13 mouse cellular contexts compared by ENCODE assay signal in the genomic region with DNA sequence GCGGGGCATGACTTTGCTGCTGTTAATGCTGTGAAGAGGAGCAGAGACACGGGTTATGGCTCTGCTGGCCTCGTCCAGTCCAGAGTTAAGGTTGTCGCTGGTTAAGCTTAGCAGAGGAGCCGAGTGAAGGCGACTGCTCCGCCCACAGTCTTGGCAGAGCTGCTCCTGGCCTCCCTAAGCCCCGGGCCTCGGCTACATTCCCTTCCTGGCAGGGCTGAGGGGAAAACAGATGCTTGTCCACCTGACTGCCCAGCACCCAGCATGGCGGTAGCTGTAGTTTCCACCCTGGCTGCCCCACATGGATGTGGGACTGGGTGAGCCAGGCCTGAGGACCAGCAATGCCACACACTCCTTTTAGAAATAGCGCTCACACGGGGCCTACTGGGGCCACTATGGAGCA. TPM values are rescaled to one million over a fixed set of nuclear protein-coding genes. Genes with fewer than 3 reads are reported as not detected.
DNase-seq lines count a peak whose midpoint lies in the region; ATAC-seq and TF ChIP-seq lines count a peak whose summit lies in the region.
"Had no signal": no experiment of that assay in that cellular context is flagged by ENCODE, and none has a peak within 500 bp of the region (broad histone marks: within the 10 kb centered on the region; RNA-seq: fewer than 3 reads in every experiment).

No protein-coding gene starts in this region.

- no peak overlapping the region for H3K4me2 ChIP-seq in kidney, postnatal 0 days (ENCODE audit: low read length)
- no peak overlapping the region for H3K4me2 ChIP-seq in kidney, embryonic 16.5 days (replicated peaks; ENCODE audit: low read depth, low read length)
- H3K4me2 ChIP-seq: heart, embryonic 11.5 days had no signal

- H3K27ac ChIP-seq in kidney, postnatal 0 days, result no peak overlapping the region
- H3K27ac ChIP-seq in kidney, embryonic 16.5 days (ENCODE audit: low read length), result no peak overlapping the region
- H3K27ac ChIP-seq: left cerebral cortex, adult 2 months had no signal

- no peaks in the 10 kb centered on the region for H3K9me3 ChIP-seq in kidney, postnatal 0 days (replicated peaks; ENCODE audit: low read length)
- H3K9me3 ChIP-seq in kidney, embryonic 16.5 days (ENCODE audit: low read length), result no peaks in the 10 kb centered on the region

- 47% methylated on average over 12 of the region's 12 CpGs for WGBS in kidney, postnatal 0 days
- 46% methylated on average over 12 of the region's 12 CpGs for WGBS in kidney, embryonic 16.5 days

- no peaks in the 10 kb centered on the region for H3K27me3 ChIP-seq in kidney, postnatal 0 days (ENCODE audit: insufficient read depth, low read length)
- no peaks in the 10 kb centered on the region for H3K27me3 ChIP-seq in kidney, embryonic 16.5 days (ENCODE audit: insufficient read depth, low read length)

- ATAC-seq in kidney, postnatal 0 days (replicated peaks; ENCODE audit: low FRiP score, low read depth), result no peak
- ATAC-seq in kidney, embryonic 16.5 days (ENCODE audit: low FRiP score, low TSS enrichment), result no peak
- ATAC-seq: liver, postnatal 0 days had no signal

- 0 out of 2 replicates have a peak overlapping the region, but pooled peaks have one; percentile 2 for H3K9ac ChIP-seq in kidney, postnatal 0 days (ENCODE audit: low read depth, low read length)
- no peak overlapping the region for H3K9ac ChIP-seq in kidney, embryonic 16.5 days (replicated peaks; ENCODE audit: low read length)
- H3K9ac ChIP-seq: liver, postnatal 0 days had no signal

- H3K4me1 ChIP-seq in kidney, postnatal 0 days (replicated peaks; ENCODE audit: insufficient read depth, low read length), result no peaks in the 10 kb centered on the region
- peaks cover 9% of the 10 kb centered on the region; the same call in 1 of the 2 replicates for H3K4me1 ChIP-seq in kidney, embryonic 16.5 days (ENCODE audit: insufficient read depth, low read length)

- 0 out of 2 replicates have a peak, but pooled peaks cover 12% of the 10 kb centered on the region for H3K36me3 ChIP-seq in kidney, postnatal 0 days (ENCODE audit: insufficient read depth, low read length)
- H3K36me3 ChIP-seq in kidney, embryonic 16.5 days (ENCODE audit: insufficient read depth, low read length), result peaks cover 12% of the 10 kb centered on the region; the same call in 1 of the 2 replicates

- TF ChIP-seq CTCF in kidney, postnatal 0 days (IDR thresholded peaks at IDR 0.05; ENCODE audit: low read depth), result no peak

- DNase-seq in cerebellum, postnatal 25 days, result peak; percentile 20 to 37
- DNase-seq in cerebellum, adult 18-20 months, result no peak
- DNase-seq in kidney, postnatal 0 days (ENCODE audit: low spot score), result no peak
- peak; percentile 16 for DNase-seq in urinary bladder, adult 2 months (ENCODE audit: low spot score)
- DNase-seq in urinary bladder, adult 18-20 months (ENCODE audit: low spot score in 2 of 2), result no peak
- DNase-seq in right cerebral cortex, adult 2 months (ENCODE audit: low spot score in 2 of 2), result no peak
- DNase-seq in adrenal gland, postnatal 10 days, result no peak
- DNase-seq: kidney, adult 11 months; retina, postnatal 1 day had no signal

- H3K4me3 ChIP-seq in kidney, postnatal 0 days (replicated peaks; ENCODE audit: low read depth, low read length), result no peak overlapping the region
- no peak overlapping the region for H3K4me3 ChIP-seq in kidney, embryonic 16.5 days (ENCODE audit: low read length)
- H3K4me3 ChIP-seq: left cerebral cortex, adult 2 months had no signal

RNA-seq across cellular contexts. Expression of a gene that starts 31.5 kb away (rescaled TPM):
- 87.9 and 94.0 TPM in 2 replicates for polyA plus RNA-seq in kidney, postnatal 0 days (2015; fragmentation: Nextera tagmentation; extraction: Ambion mirVana)
- polyA plus RNA-seq in kidney, embryonic 16.5 days (2015; fragmentation: Nextera tagmentation; extraction: Ambion mirVana), result 52.5 and 59.5 TPM in 2 replicates
- polyA plus RNA-seq in urinary bladder, adult 2 months (2012; rRNA removed), result 74.3 and 76.8 TPM in 2 replicates
- 100 to 1,000 TPM in 1 of 2 experiments, 10 to 100 TPM in 1; 67.1 to 118 TPM for total RNA-seq in adrenal gland, postnatal 10 days (2021)

Comparison
In these comparisons a context has a peak if more than half of its experiments do, and no peak if none do; other contexts are left out.
1. DNase-seq: peak in cerebellum, postnatal 25 days (2 of 2) and urinary bladder, adult 2 months (single experiment); none in cerebellum, adult 18-20 months (0 of 2), kidney, postnatal 0 days (single experiment), urinary bladder, adult 18-20 months (0 of 2), right cerebral cortex, adult 2 months (0 of 2) and adrenal gland, postnatal 10 days (single experiment).